Mouse (Mus musculus) liver, embryonic 13.5 days (tissue): ENCODE results near the gene Nab2. TPM values are rescaled to one million over a fixed set of nuclear protein-coding genes. Genes with fewer than 3 reads are reported as not detected.

ENCODE experiments used
- ATAC-seq: fragments of 200-750 bp; cut with Nextera tagmentation; 2 replicates; pipeline ENCODE4 v1.8.0; 2017; ENCODE audit warnings: low read depth, mild to moderate bottlenecking, moderate number of reproducible peaks, moderate library complexity
- DNase-seq: peaks from one replicate; pipeline ENCODE4 v3.0.0; 2022
- H3K27ac ChIP-seq: fragments of 300-500 bp; sonication (generic); 2 replicates; pipeline ENCODE4 v1.5.1; 2015; ENCODE audit warnings: moderate library complexity, mild to moderate bottlenecking, inconsistent platforms
- H3K27me3 ChIP-seq: fragments of 300-500 bp; sonication (generic); 2 replicates; pipeline ENCODE4 v1.6.1; 2015; ENCODE audit warnings: mild to moderate bottlenecking, inconsistent platforms
- H3K36me3 ChIP-seq: fragments of 300-500 bp; sonication (generic); 2 replicates; pipeline ENCODE4 v1.6.1; 2015; ENCODE audit warnings: mild to moderate bottlenecking, inconsistent platforms
- H3K4me1 ChIP-seq: fragments of 300-500 bp; sonication (generic); replicated peaks from 2 replicates; pipeline ENCODE4 v1.6.1; 2015; ENCODE audit warnings: inconsistent platforms
- H3K4me2 ChIP-seq: fragments of 300-500 bp; sonication (generic); 2 replicates; pipeline ENCODE4 v1.6.1; 2015; ENCODE audit warnings: inconsistent platforms, mild to moderate bottlenecking, moderate library complexity
- H3K4me3 ChIP-seq: fragments of 300-500 bp; sonication (generic); replicated peaks from 2 replicates; pipeline ENCODE4 v1.5.1; 2015; ENCODE audit warnings: mild to moderate bottlenecking, inconsistent platforms
- H3K9ac ChIP-seq: fragments of 300-500 bp; sonication (generic); 2 replicates; pipeline ENCODE4 v1.6.1; 2015; ENCODE audit warnings: mild to moderate bottlenecking, inconsistent platforms
- H3K9me3 ChIP-seq: fragments of 300-500 bp; sonication (generic); replicated peaks from 2 replicates; pipeline ENCODE4 v1.6.1; 2016; ENCODE audit warnings: inconsistent platforms
- WGBS: fragments of 180-500 bp; shearing (Covaris S2); methylation state at CpG from one replicate; pipeline ENCODE4 v1.1.7; 2015; ENCODE audit not compliant: insufficient replicate concordance; 5-methylcytosine and 5-hydroxymethylcytosine counted together
- polyA plus RNA-seq: library from polyadenylated mRNA; unstranded; fragments of >200 nt; fragmentation: Nextera tagmentation; extraction: Ambion mirVana; gene quantifications from 2 replicates; pipeline ENCODE4 v1.2.1, GENCODE M21; 2015

Gene Nab2
- polyA plus RNA-seq = 1.5 and 2.1 TPM in 2 replicates

DNA sequence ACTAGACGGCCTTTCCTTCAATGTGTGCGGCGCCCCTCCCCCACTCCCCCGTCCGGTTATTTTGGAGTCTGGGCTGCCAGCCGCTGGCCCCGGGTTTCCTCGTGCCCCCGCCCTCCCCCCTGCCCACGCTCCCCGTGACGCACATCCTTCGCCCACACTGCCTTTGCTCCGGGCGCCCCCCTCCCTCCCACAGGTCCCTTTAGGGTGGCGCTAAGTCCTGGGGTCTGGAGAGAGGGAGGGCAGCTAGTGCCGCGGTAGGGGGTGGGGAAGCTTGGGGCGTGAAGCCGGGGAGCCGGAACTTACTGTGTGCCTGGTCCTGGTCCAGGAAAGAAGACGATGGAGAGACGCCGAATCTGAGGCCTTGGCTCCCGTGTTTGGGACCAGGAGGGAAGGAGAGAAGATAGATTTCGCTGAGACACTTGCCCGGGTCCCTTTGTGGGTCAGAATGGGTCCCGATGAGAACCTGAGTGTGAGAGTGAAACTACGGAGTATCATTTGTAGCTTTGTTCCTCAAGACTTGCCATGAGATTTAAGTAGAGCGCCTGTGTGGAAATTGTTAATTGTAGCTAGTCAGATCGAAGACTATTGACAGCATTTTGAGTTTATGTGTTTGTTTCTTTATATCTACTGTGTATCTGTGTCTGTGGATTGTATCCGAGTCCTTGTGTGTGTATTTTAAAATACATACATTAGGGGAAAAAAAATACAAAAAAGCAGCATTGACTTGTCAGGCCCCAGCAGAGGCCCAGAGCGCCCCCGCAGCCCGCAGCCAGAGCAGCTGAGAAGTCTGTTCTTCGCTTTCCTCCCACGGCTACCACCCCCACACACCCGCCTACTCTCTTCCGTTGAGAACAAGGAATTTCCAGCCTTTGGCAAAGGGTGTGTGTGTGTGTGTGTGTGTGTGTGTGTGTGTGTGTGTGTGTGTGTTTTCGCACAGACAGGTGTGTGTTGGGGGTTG is at the start of gene Nab2:
TSS of gene Nab2 (minus strand) at position 476 of the 958 bp plus-strand sequence.
- DNase-seq = no peak
- no peak; the same call in 1 of the 2 replicates for ATAC-seq
- Histone ChIP-seq H3K9ac (peak within 1 kb of the TSS; percentile 59), H3K4me1 (peaks cover 54% of the 10 kb centered on the region), H3K9me3 (no peaks in the 10 kb centered on the region), H3K27ac (peak within 1 kb of the TSS; percentile 80), H3K4me3 (peak within 1 kb of the TSS; percentile 55), H3K4me2 (peak within 1 kb of the TSS; percentile 76), H3K27me3 (peaks cover 65% of the 10 kb centered on the region), H3K36me3 (peaks cover 9% of the 10 kb centered on the region; the same call in 1 of the 2 replicates)
- WGBS = 5% methylated on average over 40 of the region's 40 CpGs

DNA sequence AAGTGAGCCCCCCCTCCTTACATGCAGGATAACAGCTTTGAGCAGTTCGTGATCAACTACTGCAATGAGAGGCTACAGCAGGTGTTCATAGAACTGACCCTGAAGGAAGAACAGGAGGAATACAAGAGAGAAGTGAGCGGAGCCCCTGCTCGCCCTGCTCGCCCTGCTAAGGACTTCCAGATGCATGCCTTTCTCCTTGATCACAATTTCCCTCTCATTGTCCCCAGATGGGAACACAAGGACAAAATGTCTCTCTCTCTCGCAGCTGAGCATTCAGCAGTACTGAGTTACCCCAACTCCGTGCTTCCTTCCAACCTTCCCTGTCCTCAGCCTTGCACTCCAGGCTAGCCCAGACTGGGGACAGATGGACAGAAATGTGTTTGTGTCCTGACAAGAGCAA is 44.4 kb upstream of the Nab2 start:
- DNase-seq (no peak), ATAC-seq (no peak)
- Histone ChIP-seq H3K27ac (no peak overlapping the region), H3K4me2 (no peak overlapping the region), H3K4me1 (no peaks in the 10 kb centered on the region), H3K9ac (no peak overlapping the region), H3K36me3 (no peaks in the 10 kb centered on the region), H3K9me3 (no peaks in the 10 kb centered on the region), H3K27me3 (peaks cover 8% of the 10 kb centered on the region; the same call in 1 of the 2 replicates), H3K4me3 (no peak overlapping the region)
- 64% methylated on average over 6 of the region's 6 CpGs for WGBS

DNA sequence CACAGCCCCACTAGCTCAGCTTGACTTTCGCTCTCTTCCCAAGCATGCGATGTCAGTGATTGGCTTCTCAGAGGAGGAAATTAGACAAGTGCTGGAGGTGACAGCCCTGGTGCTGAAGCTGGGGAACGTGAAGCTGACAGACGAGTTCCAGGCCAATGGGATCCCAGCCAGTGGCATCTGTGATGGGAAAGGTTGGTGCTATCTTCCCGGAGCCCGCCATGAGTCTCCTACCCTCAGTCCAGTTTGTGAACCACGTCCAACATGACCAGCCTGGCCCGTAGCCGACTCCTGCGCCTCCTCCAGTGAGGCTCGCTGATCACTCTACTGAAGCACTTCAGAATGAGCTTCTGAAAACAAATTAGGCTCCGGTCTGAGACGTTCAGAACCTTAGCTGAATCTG is 42.0 kb upstream of the Nab2 start:
- Histone ChIP-seq H3K9ac (no peak overlapping the region), H3K9me3 (no peaks in the 10 kb centered on the region), H3K4me1 (0 out of 2 replicates have a peak, but pooled peaks cover 11% of the 10 kb centered on the region), H3K4me2 (no peak overlapping the region), H3K4me3 (no peak overlapping the region), H3K27me3 (peaks cover 6% of the 10 kb centered on the region; the same call in 1 of the 2 replicates), H3K27ac (no peak overlapping the region), H3K36me3 (no peaks in the 10 kb centered on the region)
- ATAC-seq = no peak
- WGBS = 72% methylated on average over 13 of the region's 13 CpGs
- no peak for DNase-seq

- ATAC-seq (no peak), DNase-seq (no peak)
- Histone ChIP-seq H3K4me2 (no peak overlapping the region), H3K36me3 (no peaks in the 10 kb centered on the region), H3K4me3 (no peak overlapping the region), H3K27me3 (0 out of 2 replicates have a peak, but pooled peaks cover 6% of the 10 kb centered on the region), H3K9me3 (no peaks in the 10 kb centered on the region), H3K27ac (no peak overlapping the region), H3K4me1 (0 out of 2 replicates have a peak, but pooled peaks cover 11% of the 10 kb centered on the region), H3K9ac (no peak overlapping the region)
- WGBS = 62% methylated on average over 3 of the region's 3 CpGs
These were observed 40.5 kb upstream of the Nab2 start for GRCm38 (mm10) chr10:127708850-127709370.

DNA sequence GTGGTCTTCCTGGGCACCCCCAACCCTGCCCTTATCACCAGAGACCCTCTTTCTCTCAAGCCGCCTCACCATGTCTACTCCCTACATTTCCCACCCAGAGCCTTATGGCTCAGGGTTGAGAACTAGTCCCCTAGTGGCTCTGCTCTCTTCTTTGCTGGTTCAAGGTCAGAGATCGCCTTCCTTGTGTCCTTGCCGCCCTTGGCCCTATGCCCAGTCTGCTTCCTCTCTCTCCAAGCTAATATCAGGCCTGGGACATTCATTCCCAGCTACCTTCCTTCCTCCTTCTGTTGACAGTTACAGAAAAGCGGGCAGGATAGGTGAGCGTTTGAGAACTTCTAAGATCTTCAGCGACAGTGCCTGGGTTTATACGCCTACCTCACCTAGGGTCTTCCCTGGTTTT is 39.4 kb upstream of the Nab2 start:
- no peak for DNase-seq
- Histone ChIP-seq H3K9ac (no peak overlapping the region), H3K4me3 (no peak overlapping the region), H3K27ac (no peak overlapping the region), H3K36me3 (no peaks in the 10 kb centered on the region), H3K4me1 (0 out of 2 replicates have a peak, but pooled peaks cover 11% of the 10 kb centered on the region), H3K27me3 (0 out of 2 replicates have a peak, but pooled peaks cover 6% of the 10 kb centered on the region), H3K9me3 (no peaks in the 10 kb centered on the region), H3K4me2 (no peak overlapping the region)
- WGBS = 65% methylated on average over 7 of the region's 7 CpGs
- no peak for ATAC-seq

GRCm38 (mm10) chr10:127705783-127706182 is 37.4 kb upstream of the Nab2 start:
- Histone ChIP-seq H3K27ac (no peak overlapping the region), H3K4me2 (no peak overlapping the region), H3K36me3 (no peaks in the 10 kb centered on the region), H3K4me1 (0 out of 2 replicates have a peak, but pooled peaks cover 11% of the 10 kb centered on the region), H3K4me3 (no peak overlapping the region), H3K9me3 (no peaks in the 10 kb centered on the region), H3K27me3 (0 out of 2 replicates have a peak, but pooled peaks cover 6% of the 10 kb centered on the region), H3K9ac (no peak overlapping the region)
- DNase-seq (no peak), ATAC-seq (no peak)
- WGBS = 33% methylated on average over 4 of the region's 4 CpGs

DNA sequence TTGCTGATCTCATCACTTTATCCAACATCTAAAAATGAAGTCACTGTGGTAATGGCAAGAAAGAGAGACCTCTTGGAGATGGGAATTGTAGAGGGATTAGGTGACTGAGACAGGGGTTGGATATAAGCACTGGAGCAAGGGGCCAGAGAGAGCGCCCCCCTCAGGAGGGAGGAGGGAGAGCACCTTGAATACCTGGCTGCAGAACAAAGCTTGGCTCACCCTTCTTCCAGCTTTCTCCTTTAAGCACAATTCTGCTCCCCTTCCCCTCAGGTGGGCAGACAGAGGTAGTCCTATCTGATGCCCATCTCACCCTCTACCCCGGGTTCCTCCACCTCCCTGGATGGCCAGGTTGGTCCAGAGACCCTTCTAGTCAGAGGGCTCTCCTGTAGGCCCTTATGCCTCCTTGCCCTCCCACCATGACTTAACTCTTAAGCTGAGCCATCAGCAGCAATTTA is 36.4 kb upstream of the Nab2 start, which contains the start of gene Myo1a:
TSS of gene Myo1a (plus strand) at position 405 of the 455 bp plus-strand sequence.
- Histone ChIP-seq H3K4me2 (no peak within 1 kb of the TSS), H3K4me1 (0 out of 2 replicates have a peak, but pooled peaks cover 11% of the 10 kb centered on the region), H3K27ac (no peak within 1 kb of the TSS), H3K9ac (no peak within 1 kb of the TSS), H3K9me3 (no peaks in the 10 kb centered on the region), H3K36me3 (no peaks in the 10 kb centered on the region), H3K27me3 (0 out of 2 replicates have a peak, but pooled peaks cover 6% of the 10 kb centered on the region), H3K4me3 (no peak within 1 kb of the TSS)
- no peak for DNase-seq
- no peak for ATAC-seq
- WGBS = 34% methylated on average over 2 of the region's 2 CpGs

DNA sequence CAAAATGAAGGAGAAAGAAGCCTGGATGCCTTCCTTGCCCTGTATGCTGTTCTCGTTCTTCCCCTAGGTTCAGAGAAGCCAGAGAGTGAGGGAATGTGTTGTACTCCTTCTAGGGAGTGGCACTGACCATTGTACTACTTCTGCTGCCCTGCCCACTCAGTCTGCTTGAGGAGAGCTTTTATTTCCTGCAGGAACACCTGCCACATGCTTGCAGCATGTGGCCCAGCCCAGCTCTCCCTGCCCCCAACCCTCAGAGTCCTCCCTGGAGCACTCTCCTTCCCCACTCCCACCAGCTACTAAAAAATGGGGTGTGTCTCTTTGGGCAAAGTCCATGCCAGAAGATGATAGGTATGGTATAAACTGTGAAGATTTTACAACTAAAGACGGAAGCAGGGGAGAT is 35.9 kb upstream of the Nab2 start:
- Histone ChIP-seq H3K4me1 (0 out of 2 replicates have a peak, but pooled peaks cover 11% of the 10 kb centered on the region), H3K27me3 (0 out of 2 replicates have a peak, but pooled peaks cover 6% of the 10 kb centered on the region), H3K36me3 (peaks cover under 1% of the 10 kb centered on the region; the same call in 1 of the 2 replicates), H3K9ac (no peak overlapping the region), H3K27ac (no peak overlapping the region), H3K9me3 (no peaks in the 10 kb centered on the region), H3K4me3 (no peak overlapping the region), H3K4me2 (no peak overlapping the region)
- DNase-seq (no peak), ATAC-seq (no peak)
- WGBS = 47% methylated on average over 2 of the region's 2 CpGs

GRCm38 (mm10) chr10:127703299-127703698 is 34.9 kb upstream of the Nab2 start:
- Histone ChIP-seq H3K9ac (no peak overlapping the region), H3K36me3 (peaks cover 10% of the 10 kb centered on the region), H3K4me2 (no peak overlapping the region), H3K27ac (no peak overlapping the region), H3K4me3 (no peak overlapping the region), H3K27me3 (0 out of 2 replicates have a peak, but pooled peaks cover 4% of the 10 kb centered on the region), H3K4me1 (0 out of 2 replicates have a peak, but pooled peaks cover 11% of the 10 kb centered on the region), H3K9me3 (no peaks in the 10 kb centered on the region)
- no peak for DNase-seq
- WGBS = 44% methylated on average over 4 of the region's 4 CpGs
- ATAC-seq = 0 out of 2 replicates have a peak, but pooled peaks have one; percentile 19

- Histone ChIP-seq H3K9me3 (no peaks in the 10 kb centered on the region), H3K27ac (no peak overlapping the region), H3K36me3 (peaks cover 43% of the 10 kb centered on the region), H3K9ac (no peak overlapping the region), H3K4me3 (no peak overlapping the region), H3K4me2 (no peak overlapping the region), H3K27me3 (no peaks in the 10 kb centered on the region), H3K4me1 (peaks cover 11% of the 10 kb centered on the region)
- ATAC-seq (no peak), DNase-seq (no peak)
- 83% methylated on average over 7 of the region's 7 CpGs for WGBS
These were observed 30.6 kb upstream of the Nab2 start for GRCm38 (mm10) chr10:127698966-127699365.

DNA sequence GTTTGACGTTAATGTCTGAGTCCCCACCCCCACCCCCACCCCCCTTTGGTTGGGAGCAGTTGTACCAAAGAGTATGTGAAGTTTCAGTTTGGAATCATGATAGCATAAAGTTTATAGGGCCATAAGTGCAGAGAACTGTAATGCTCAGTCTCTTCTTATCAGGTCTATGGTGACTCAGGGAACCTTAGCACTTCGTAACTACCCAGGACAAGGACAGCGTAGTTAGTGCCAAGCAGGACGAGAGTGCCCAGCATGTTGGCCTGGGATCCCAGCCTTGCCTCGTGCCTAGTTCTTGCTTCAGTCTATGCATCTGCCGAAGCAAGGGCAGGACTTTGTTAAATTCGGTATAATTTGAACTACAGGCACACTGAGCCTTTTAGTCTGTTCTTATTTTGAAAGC is 27.4 kb upstream of the Nab2 start:
- Histone ChIP-seq H3K4me3 (no peak overlapping the region), H3K27me3 (no peaks in the 10 kb centered on the region)
- WGBS = 81% methylated on average over 7 of the region's 7 CpGs

More for the DNA sequence above, 27.4 kb upstream of the Nab2 start:
- Histone ChIP-seq H3K9me3 (no peaks in the 10 kb centered on the region), H3K27ac (no peak overlapping the region; the same call in 1 of the 2 replicates), H3K9ac (no peak overlapping the region), H3K4me2 (no peak overlapping the region), H3K4me1 (peaks cover 11% of the 10 kb centered on the region), H3K36me3 (peaks cover 60% of the 10 kb centered on the region)
- ATAC-seq (no peak), DNase-seq (no peak)
